Mouse (Mus musculus) ES-Bruce4 (cell line): ENCODE measurements around the gene Cuta.

ENCODE experiments used
- CTCF ChIP-seq: IDR thresholded peaks from one replicate; pipeline ENCODE4 v1.8.1; 2011; ENCODE audit warnings: low read depth, low read length
- EP300 ChIP-seq: IDR thresholded peaks from 2 replicates; pipeline ENCODE4 v1.6.1; 2011; ENCODE audit warnings: low read depth, low read length; ENCODE audit not compliant: insufficient read depth
- POLR2A ChIP-seq: IDR thresholded peaks from one replicate; pipeline ENCODE4 v1.8.1; 2011; ENCODE audit warnings: low read length; ENCODE audit not compliant: insufficient read depth

GRCm38 (mm10) chr17:26933419-26933818 lies 6.0 kb downstream of the Cuta start:
- TF ChIP-seq POLR2A, result no peak
- TF ChIP-seq CTCF, result no peak
- no peak for TF ChIP-seq EP300
